Mouse (Mus musculus): ENCODE data around the gene Me1.
A peak's percentile ranks its signal among the peaks of the same experiment; 100 is the strongest.

The Me1 gene

GRCm38 (mm10) chr9:86707431-86707830, 11.7 kb upstream of the Me1 start:
- no peak for DNase-seq

GRCm38 (mm10) chr9:86701844-86702243, 6.1 kb upstream of the Me1 start:
- DNase-seq: no peak

- DNase-seq: no peak
Observed at GRCm38 (mm10) chr9:86701264-86701663, 5.5 kb upstream of the Me1 start.

- peak; percentile 13 for DNase-seq
Observed at GRCm38 (mm10) chr9:86695199-86695817, 445 bp downstream of the Me1 start.

- DNase-seq: no peak
Observed at GRCm38 (mm10) chr9:86694644-86695043, 1.1 kb downstream of the Me1 start.

GRCm38 (mm10) chr9:86693935-86694334, 1.8 kb downstream of the Me1 start:
- DNase-seq: no peak

- no peak for DNase-seq
Observed at GRCm38 (mm10) chr9:86692676-86693075, 3.1 kb downstream of the Me1 start.

- no peak for DNase-seq
Observed at GRCm38 (mm10) chr9:86692251-86692650, 3.5 kb downstream of the Me1 start.

GRCm38 (mm10) chr9:86691101-86691500, 4.7 kb downstream of the Me1 start:
- DNase-seq: no peak

- DNase-seq: no peak
Observed at GRCm38 (mm10) chr9:86683713-86684209, 12.0 kb downstream of the Me1 start.

GRCm38 (mm10) chr9:86682844-86683243, 12.9 kb downstream of the Me1 start:
- DNase-seq: no peak

GRCm38 (mm10) chr9:86682278-86682677, 13.5 kb downstream of the Me1 start:
- no peak for DNase-seq

- no peak for DNase-seq
Observed at GRCm38 (mm10) chr9:86680431-86680830, 15.3 kb downstream of the Me1 start.

GRCm38 (mm10) chr9:86679843-86680417, 15.8 kb downstream of the Me1 start:
- DNase-seq: no peak

GRCm38 (mm10) chr9:86676246-86676645, 19.5 kb downstream of the Me1 start:
- no peak for DNase-seq

- DNase-seq: no peak
Observed at GRCm38 (mm10) chr9:86675426-86675825, 20.3 kb downstream of the Me1 start.

- DNase-seq: no peak
Observed at GRCm38 (mm10) chr9:86672907-86673472, 22.8 kb downstream of the Me1 start.

- no peak for DNase-seq
Observed at GRCm38 (mm10) chr9:86668590-86669252, 27.0 kb downstream of the Me1 start.

GRCm38 (mm10) chr9:86667138-86667750, 28.5 kb downstream of the Me1 start:
- no peak for DNase-seq

GRCm38 (mm10) chr9:86661679-86662078, 34.1 kb downstream of the Me1 start:
- DNase-seq: peak; percentile 37

GRCm38 (mm10) chr9:86661266-86661665, 34.5 kb downstream of the Me1 start:
- DNase-seq: no peak

- DNase-seq: no peak
Observed at GRCm38 (mm10) chr9:86660327-86660726, 35.4 kb downstream of the Me1 start.

GRCm38 (mm10) chr9:86658347-86658746, 37.4 kb downstream of the Me1 start:
- DNase-seq: no peak

Data from thymus, postnatal 14 days (tissue).